Mouse (Mus musculus): ENCODE measurements around the gene Lst1. TPM values are rescaled to one million over a fixed set of nuclear protein-coding genes. Genes with fewer than 3 reads are reported as not detected.

Lst1 gene
- total RNA-seq, 2 experiments from 2014 or later: 55.5 to 57.3 TPM

DNA sequence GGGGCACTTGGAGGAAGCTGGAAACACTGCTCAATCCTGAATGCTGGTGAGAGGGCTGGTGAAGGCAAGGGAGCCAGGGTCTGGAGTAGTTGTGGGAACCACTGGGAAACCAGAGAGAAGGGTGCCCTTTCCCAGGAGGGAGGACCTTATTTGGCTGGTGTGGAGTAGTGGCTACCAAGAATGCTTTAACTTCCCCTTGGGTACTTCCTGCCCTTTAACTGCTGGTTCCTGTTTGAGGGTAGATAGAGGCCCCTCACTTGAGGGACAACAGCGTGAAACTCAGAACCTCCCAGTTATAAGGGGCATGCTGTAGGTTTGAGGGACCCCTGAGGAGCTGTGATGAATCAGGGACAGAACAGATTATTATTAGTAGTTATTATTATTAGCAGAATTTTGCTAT is 947 bp upstream of the Lst1 start:
- no peak for ATAC-seq (replicated peaks; ENCODE audit: low FRiP score, poor library complexity, severe bottlenecking)

DNA sequence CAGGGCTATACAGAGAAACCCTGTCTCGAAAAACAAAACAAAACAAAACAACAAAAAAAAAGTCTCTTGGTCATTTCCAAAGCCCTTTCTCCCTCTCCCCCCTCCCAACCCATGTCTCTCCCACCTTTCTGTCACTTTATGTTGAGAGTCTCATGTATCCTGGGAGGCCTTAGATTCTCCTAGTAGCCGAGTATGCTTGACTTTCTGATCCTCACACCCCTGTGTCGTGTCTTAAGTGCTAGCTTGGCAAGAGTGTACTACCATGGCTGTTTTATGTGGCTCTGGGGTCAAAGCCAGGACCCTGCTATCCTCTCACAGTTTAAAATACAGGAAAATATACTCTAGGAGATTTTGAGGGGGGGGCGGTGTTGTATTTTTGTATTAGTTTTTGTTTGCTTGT is 894 bp downstream of the Lst1 start:
- ATAC-seq (replicated peaks; ENCODE audit: low FRiP score, poor library complexity, severe bottlenecking): no peak

DNA sequence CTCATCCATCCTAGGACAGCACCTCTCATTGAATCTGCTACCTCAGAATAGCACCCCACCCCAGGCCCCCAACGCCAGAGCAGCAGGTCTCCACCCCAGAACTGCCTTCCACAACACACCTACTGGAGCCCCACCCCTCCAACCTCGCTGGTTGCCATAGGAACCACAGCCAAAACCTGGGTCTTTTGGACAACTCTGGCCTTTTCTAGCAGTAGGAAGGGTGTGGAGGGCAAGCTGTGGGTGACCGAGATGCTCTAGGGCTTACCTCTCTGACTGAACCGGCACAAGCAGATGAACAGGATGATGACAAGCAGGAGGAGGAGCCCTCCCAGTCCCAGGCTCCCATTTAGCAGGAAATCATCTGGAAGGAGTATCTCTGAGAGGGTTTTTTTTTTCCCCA is 1.6 kb downstream of the Lst1 start:
- ATAC-seq (replicated peaks; ENCODE audit: low FRiP score, poor library complexity, severe bottlenecking): no peak

- no peak for ATAC-seq (replicated peaks; ENCODE audit: low FRiP score, poor library complexity, severe bottlenecking)
Measured at GRCm38 (mm10) chr17:35185639-35186611, 2.3 kb downstream of the Lst1 start.

GRCm38 (mm10) chr17:35180093-35180492 is 8.1 kb downstream of the Lst1 start:
- no peak for ATAC-seq (replicated peaks; ENCODE audit: low FRiP score, poor library complexity, severe bottlenecking)

- ATAC-seq (replicated peaks; ENCODE audit: low FRiP score, poor library complexity, severe bottlenecking): peak; percentile 87
Measured at GRCm38 (mm10) chr17:35178528-35178927, 9.7 kb downstream of the Lst1 start.

DNA sequence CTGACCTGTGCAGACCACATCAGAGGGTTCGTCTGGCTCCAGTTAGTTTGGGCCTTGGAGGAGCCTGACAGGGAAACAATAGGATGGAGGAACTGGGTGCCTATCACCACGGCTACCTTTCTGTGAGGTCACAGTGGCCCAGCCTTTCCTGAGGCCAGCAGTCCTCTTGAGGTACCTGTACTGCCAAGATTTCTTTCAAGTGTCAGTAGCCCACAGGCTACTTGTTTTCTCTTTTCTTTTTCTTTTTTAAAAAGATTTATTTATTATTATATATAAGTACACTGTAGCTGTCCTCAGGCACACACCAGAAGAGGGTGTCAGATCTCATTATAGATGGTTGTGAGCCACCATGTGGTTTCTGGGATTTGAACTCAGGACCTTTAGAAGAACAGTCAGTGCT is 12.3 kb downstream of the Lst1 start, which contains the start of gene Aif1:
Gene Aif1, minus strand, starts transcription at position 101 of the 400 bp plus-strand sequence.
- no peak for ATAC-seq (replicated peaks; ENCODE audit: low FRiP score, poor library complexity, severe bottlenecking)

GRCm38 (mm10) chr17:35175382-35175781 is 12.9 kb downstream of the Lst1 start:
- no peak for ATAC-seq (replicated peaks; ENCODE audit: low FRiP score, poor library complexity, severe bottlenecking)

GRCm38 (mm10) chr17:35174201-35174977 is 13.8 kb downstream of the Lst1 start:
- no peak for ATAC-seq (replicated peaks; ENCODE audit: low FRiP score, poor library complexity, severe bottlenecking)

- ATAC-seq (replicated peaks; ENCODE audit: low FRiP score, poor library complexity, severe bottlenecking): no peak
Measured at GRCm38 (mm10) chr17:35173329-35173728, 14.9 kb downstream of the Lst1 start.

- no peak for ATAC-seq (replicated peaks; ENCODE audit: low FRiP score, poor library complexity, severe bottlenecking)
Measured at GRCm38 (mm10) chr17:35172445-35173234, 15.6 kb downstream of the Lst1 start.

DNA sequence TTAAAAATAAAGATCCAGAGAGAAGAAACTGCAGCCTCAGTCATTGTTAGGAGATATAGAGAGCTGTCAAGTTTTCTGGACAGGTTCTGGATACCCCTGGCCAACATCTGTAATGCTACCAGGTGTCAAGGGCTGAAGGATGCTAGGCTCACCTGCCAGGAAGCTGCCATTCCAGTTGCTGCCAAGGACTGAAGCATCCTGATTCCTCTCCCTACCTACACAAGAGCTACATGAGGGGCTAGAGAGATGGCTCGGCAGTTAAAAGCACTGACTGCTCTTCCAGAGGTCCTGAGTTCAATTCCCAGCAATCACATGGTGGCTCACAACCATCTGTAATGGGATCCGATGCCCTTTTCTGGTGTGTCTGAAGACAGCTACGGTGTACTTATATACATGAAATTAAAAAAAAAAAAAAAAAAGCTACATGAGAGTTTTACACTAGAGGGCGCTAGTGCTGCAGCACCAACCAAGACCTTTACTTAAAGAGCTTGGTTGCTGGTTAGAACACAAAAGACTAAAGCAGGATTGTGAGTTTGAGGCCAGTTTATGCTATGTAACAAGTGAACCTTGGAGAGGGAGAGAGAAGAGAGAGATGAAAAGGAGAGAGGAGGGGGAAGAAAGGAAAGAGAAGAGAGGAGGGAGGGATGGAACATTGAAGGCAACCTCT is 19.6 kb downstream of the Lst1 start:
- ATAC-seq (replicated peaks; ENCODE audit: low FRiP score, poor library complexity, severe bottlenecking): no peak

DNA sequence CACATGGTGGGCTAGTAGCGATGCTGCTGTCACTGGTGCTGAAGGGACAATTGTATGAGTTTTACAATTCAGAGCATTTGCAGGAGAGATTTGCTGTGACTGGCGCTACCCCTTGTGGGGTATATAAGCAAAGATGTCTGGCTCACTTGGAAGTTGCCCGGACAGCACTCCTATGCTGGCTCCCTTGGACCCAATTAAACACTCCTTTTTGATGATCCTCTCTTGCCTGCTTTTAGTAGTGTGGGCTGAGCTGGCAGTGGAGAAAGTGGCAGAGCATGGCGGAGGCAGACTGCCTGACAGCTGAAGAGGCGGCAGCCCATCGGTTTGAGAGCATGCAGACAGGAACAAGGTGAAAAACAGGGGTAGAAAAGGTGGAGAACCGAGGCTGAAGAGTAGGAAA is 20.4 kb downstream of the Lst1 start:
- ATAC-seq (replicated peaks; ENCODE audit: low FRiP score, poor library complexity, severe bottlenecking): no peak

- no peak for ATAC-seq (replicated peaks; ENCODE audit: low FRiP score, poor library complexity, severe bottlenecking)
Measured at GRCm38 (mm10) chr17:35166352-35167035, 21.7 kb downstream of the Lst1 start.

DNA sequence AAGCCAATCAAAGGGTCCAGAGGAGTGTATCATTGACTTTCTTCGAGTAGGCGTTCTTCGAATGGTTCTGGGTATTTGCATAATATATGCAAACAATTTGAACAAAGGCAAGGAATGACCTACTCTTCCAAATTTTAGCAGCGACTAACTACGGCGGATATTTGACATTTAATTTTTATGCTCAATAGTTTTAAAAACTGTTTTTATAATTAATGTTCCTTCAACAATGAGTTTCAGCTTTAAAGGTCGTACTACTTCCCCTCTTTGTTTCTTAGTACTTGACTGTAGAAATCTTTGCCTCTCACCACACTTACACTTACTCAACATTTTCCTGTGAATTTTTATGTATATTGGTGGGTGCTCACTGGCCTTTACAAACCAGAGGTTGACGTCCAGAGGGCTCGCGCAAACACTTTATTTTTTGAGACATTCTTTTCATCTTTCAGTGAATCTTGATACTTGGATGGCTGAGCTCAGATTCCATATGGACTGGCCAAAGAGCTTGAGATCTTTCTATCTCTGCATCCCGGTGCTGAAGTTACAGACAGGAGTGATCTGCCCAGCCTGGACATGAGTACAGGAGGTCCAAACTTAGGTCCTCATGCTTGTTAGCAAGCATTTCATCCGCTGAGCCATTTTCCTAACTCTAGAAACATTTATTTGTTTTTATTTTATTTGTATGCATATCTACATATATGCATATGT is 22.6 kb downstream of the Lst1 start:
- no peak for ATAC-seq (replicated peaks; ENCODE audit: low FRiP score, poor library complexity, severe bottlenecking)

- ATAC-seq (replicated peaks; ENCODE audit: low FRiP score, poor library complexity, severe bottlenecking): peak; percentile 89
Measured at GRCm38 (mm10) chr17:35164568-35165450, 23.4 kb downstream of the Lst1 start, which contains the start of gene Prrc2a. Gene Prrc2a, minus strand, starts transcription at chr17:35164897.

DNA sequence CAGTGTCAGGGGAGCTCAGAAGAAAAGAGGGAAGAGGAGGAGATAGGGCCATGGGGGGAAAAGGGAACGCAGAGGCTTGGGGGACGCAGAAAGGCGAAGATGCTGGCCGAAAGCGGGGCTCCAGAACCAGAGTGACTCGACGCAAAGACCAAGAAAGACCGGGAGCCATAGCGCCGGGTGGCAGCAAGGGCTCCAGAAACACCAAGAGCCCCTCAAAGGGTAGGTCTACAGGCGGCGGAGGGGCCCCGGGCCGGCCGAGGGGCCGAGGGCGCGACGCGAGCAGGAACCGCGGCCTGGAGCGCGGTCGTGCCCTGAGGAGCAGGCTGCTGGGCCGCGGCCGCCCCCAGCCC is 24.0 kb downstream of the Lst1 start:
- ATAC-seq (replicated peaks; ENCODE audit: low FRiP score, poor library complexity, severe bottlenecking): no peak
